Mouse (Mus musculus) brain, embryonic 14.5 days (tissue): ENCODE data around the gene Kcnip3.

Source experiments
- CTCF ChIP-seq: fragments of 200-500 bp; IDR thresholded peaks from 2 replicates; pipeline ENCODE4 v1.5.1; 2012; ENCODE audit warnings: inconsistent platforms, mild to moderate bottlenecking, moderate library complexity, borderline replicate concordance; ENCODE audit not compliant: insufficient read depth, insufficient read length; ENCODE audit errors: extremely low read depth
- POLR2A ChIP-seq: fragments of 200-500 bp; IDR thresholded peaks from 2 replicates; pipeline ENCODE4 v1.6.1; 2012; ENCODE audit warnings: mild to moderate bottlenecking, inconsistent platforms, borderline replicate concordance; ENCODE audit not compliant: poor library complexity, insufficient read depth, insufficient read length, severe bottlenecking; ENCODE audit errors: extremely low read depth

GRCm38 (mm10) chr2:127424977-127425376 is 96.9 kb downstream of the Kcnip3 start, which contains the start of gene Gpat2:
- TF ChIP-seq CTCF, result no peak
- no peak for TF ChIP-seq POLR2A
